Mouse (Mus musculus): ENCODE results near the gene Mdfi. TPM values are rescaled to one million over a fixed set of nuclear protein-coding genes. Genes with fewer than 3 reads are reported as not detected.

Mdfi gene
- total and polyA plus RNA-seq, 2 experiments from 2014 or later: 0.99 to 9.5 TPM

- no peak overlapping the region for H3K4me3 ChIP-seq (ENCODE audit: low read depth, low read length)
- 82% methylated on average over 3 of the region's 3 CpGs for WGBS
These were observed 52.0 kb downstream of the Mdfi start for GRCm38 (mm10) chr17:47782486-47782885.

GRCm38 (mm10) chr17:47780470-47780869, 54.0 kb downstream of the Mdfi start:
- Histone ChIP-seq H3K9ac (no peak overlapping the region), H3K4me3 (ENCODE audit: low read depth, low read length) (no peak overlapping the region), H3K36me3 (ENCODE audit: insufficient read depth) (no peaks in the 10 kb centered on the region), H3K4me2 (ENCODE audit: low read depth) (no peak overlapping the region), H3K9me3 (ENCODE audit: low read length) (no peaks in the 10 kb centered on the region), H3K4me1 (ENCODE audit: insufficient read depth) (no peaks in the 10 kb centered on the region), H3K27me3 (ENCODE audit: insufficient read depth, low read length) (no peaks in the 10 kb centered on the region), H3K27ac (ENCODE audit: low read depth, low read length) (no peak overlapping the region)
- 87% methylated on average over 10 of the region's 10 CpGs for WGBS
- no peak for DNase-seq
- no peak for ATAC-seq
- TF ChIP-seq CTCF (IDR thresholded peaks at IDR 0.05; ENCODE audit: low read depth): no peak

More at GRCm38 (mm10) chr17:47782486-47782885, 52.0 kb downstream of the Mdfi start:
- Histone ChIP-seq H3K9me3 (ENCODE audit: low read length) (no peaks in the 10 kb centered on the region), H3K27ac (ENCODE audit: low read depth, low read length) (no peak overlapping the region), H3K9ac (no peak overlapping the region), H3K4me2 (ENCODE audit: low read depth) (no peak overlapping the region), H3K4me1 (ENCODE audit: insufficient read depth) (no peaks in the 10 kb centered on the region), H3K36me3 (ENCODE audit: insufficient read depth) (no peaks in the 10 kb centered on the region), H3K27me3 (ENCODE audit: insufficient read depth, low read length) (no peaks in the 10 kb centered on the region)
- no peak for TF ChIP-seq CTCF (IDR thresholded peaks at IDR 0.05; ENCODE audit: low read depth)
- DNase-seq (no peak), ATAC-seq (no peak)

- H3K4me1 ChIP-seq (ENCODE audit: insufficient read depth): no peaks in the 10 kb centered on the region
- WGBS: 75% methylated on average over 2 of the region's 2 CpGs
- no peaks in the 10 kb centered on the region for H3K9me3 ChIP-seq (ENCODE audit: low read length)
- no peak overlapping the region for H3K9ac ChIP-seq
- ATAC-seq (no peak), DNase-seq (no peak)
- H3K4me2 ChIP-seq (ENCODE audit: low read depth): no peak overlapping the region
- H3K36me3 ChIP-seq (ENCODE audit: insufficient read depth): no peaks in the 10 kb centered on the region
- H3K27me3 ChIP-seq (ENCODE audit: insufficient read depth, low read length): no peaks in the 10 kb centered on the region
- no peak for TF ChIP-seq CTCF (IDR thresholded peaks at IDR 0.05; ENCODE audit: low read depth)
- no peak overlapping the region for H3K27ac ChIP-seq (ENCODE audit: low read depth, low read length)
- H3K4me3 ChIP-seq (ENCODE audit: low read depth, low read length): no peak overlapping the region
These were observed 57.4 kb downstream of the Mdfi start for GRCm38 (mm10) chr17:47777141-47777540.

- Histone ChIP-seq H3K9ac (no peak overlapping the region), H3K27me3 (ENCODE audit: insufficient read depth, low read length) (no peaks in the 10 kb centered on the region), H3K4me1 (ENCODE audit: insufficient read depth) (no peaks in the 10 kb centered on the region), H3K4me2 (ENCODE audit: low read depth) (no peak overlapping the region), H3K4me3 (ENCODE audit: low read depth, low read length) (no peak overlapping the region), H3K27ac (ENCODE audit: low read depth, low read length) (no peak overlapping the region), H3K9me3 (ENCODE audit: low read length) (no peaks in the 10 kb centered on the region), H3K36me3 (ENCODE audit: insufficient read depth) (no peaks in the 10 kb centered on the region)
- ATAC-seq: no peak
- DNase-seq: no peak
- no peak for TF ChIP-seq CTCF (IDR thresholded peaks at IDR 0.05; ENCODE audit: low read depth)
- WGBS: 75% methylated on average over 6 of the region's 6 CpGs
These were observed 60.9 kb downstream of the Mdfi start for GRCm38 (mm10) chr17:47773604-47774003.

GRCm38 (mm10) chr17:47769389-47770299, 64.8 kb downstream of the Mdfi start:
- Histone ChIP-seq H3K9me3 (ENCODE audit: low read length) (no peaks in the 10 kb centered on the region), H3K27ac (ENCODE audit: low read depth, low read length) (no peak overlapping the region), H3K4me1 (ENCODE audit: insufficient read depth) (no peaks in the 10 kb centered on the region), H3K27me3 (ENCODE audit: insufficient read depth, low read length) (no peaks in the 10 kb centered on the region), H3K4me2 (ENCODE audit: low read depth) (no peak overlapping the region), H3K9ac (no peak overlapping the region), H3K4me3 (ENCODE audit: low read depth, low read length) (no peak overlapping the region), H3K36me3 (ENCODE audit: insufficient read depth) (no peaks in the 10 kb centered on the region)
- ATAC-seq (no peak), DNase-seq (no peak)
- WGBS: 88% methylated on average over 11 of the region's 11 CpGs
- no peak for TF ChIP-seq CTCF (IDR thresholded peaks at IDR 0.05; ENCODE audit: low read depth)

GRCm38 (mm10) chr17:47768707-47769276, 65.7 kb downstream of the Mdfi start:
- Histone ChIP-seq H3K9me3 (ENCODE audit: low read length) (no peaks in the 10 kb centered on the region), H3K4me2 (ENCODE audit: low read depth) (no peak overlapping the region), H3K36me3 (ENCODE audit: insufficient read depth) (no peaks in the 10 kb centered on the region), H3K4me3 (ENCODE audit: low read depth, low read length) (no peak overlapping the region), H3K27me3 (ENCODE audit: insufficient read depth, low read length) (no peaks in the 10 kb centered on the region), H3K4me1 (ENCODE audit: insufficient read depth) (no peaks in the 10 kb centered on the region), H3K9ac (no peak overlapping the region), H3K27ac (ENCODE audit: low read depth, low read length) (no peak overlapping the region)
- ATAC-seq (no peak), DNase-seq (no peak)
- WGBS: 59% methylated on average over 12 of the region's 12 CpGs
- TF ChIP-seq CTCF (IDR thresholded peaks at IDR 0.05; ENCODE audit: low read depth): peak; percentile 6; the same call in 1 of the 2 replicates

Data from forebrain, postnatal 0 days (tissue).